Mouse (Mus musculus) gastrocnemius, postnatal 25 days (tissue): ENCODE results near the gene Ccdc124. TPM values are rescaled to one million over a fixed set of nuclear protein-coding genes. Genes with fewer than 3 reads are reported as not detected.

ENCODE experiments used
- DNase-seq: peaks from one replicate; pipeline ENCODE4 v3.0.0; 2022
- total RNA-seq, 2 experiments: library from RNA; stranded (reverse); gene quantifications; 1 replicate in 1 of 2; 2 replicates in 1 of 2; pipeline ENCODE4 v1.2.3; 2021

Gene Ccdc124
- total RNA-seq, 2 experiments from 2014 or later = 58.3 to 58.8 TPM

DNA sequence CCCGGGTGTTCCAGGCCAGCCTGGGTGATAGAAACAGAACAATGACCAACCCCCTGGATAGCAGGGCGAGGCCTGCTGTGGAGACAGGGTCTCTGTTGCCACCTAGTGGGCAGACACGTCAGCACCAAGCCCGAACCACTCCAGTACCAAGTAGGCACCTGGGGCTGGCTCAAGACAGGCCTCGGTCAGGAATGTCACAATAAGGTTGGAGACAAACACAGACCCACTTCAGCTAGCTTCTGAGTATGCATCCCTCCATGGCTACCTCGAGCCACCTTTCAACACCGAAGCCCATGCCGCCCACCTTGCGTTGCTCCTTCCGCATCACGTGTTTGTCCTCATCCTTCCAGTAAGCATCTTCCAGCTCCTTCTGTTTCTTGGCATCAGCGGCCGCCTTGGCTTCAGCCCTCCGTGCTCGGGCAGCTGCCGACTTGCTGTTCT, 4.1 kb downstream of the Ccdc124 start:
- peak; percentile 64 for DNase-seq

GRCm38 (mm10) chr8:70869199-70869571, 4.5 kb downstream of the Ccdc124 start:
- no peak for DNase-seq

DNA sequence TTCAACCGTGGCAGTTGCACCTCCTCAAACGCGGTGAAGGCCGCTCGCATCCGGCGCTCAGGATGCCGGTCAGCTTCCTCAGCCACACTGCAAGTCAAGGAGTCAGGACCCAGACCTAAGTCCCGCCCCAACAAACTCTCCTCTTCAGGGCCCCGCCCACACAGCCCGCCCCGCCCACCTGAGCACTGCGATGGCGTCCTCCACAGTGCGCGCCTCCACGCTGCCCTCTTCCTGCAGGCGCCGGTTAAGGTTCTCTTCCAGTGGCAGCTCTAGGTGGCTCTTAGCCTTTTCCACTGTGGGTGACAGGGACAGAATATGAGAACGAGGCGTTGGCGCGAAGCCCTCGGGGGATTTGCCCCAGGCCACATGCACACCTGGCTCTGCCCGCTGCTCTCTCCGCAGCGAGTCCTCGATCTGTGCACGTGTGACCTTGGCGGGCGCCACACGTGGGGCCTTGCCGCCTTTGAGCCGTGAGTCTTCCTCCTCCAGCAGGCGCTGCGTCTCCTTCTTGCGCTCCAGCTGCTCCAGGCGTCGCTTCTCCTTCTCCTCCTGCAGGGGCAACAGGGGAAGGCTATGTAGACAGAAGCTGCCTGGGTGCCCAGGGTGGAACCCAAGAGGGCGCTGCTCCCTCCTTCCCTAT, 5.1 kb downstream of the Ccdc124 start:
- DNase-seq = no peak

DNA sequence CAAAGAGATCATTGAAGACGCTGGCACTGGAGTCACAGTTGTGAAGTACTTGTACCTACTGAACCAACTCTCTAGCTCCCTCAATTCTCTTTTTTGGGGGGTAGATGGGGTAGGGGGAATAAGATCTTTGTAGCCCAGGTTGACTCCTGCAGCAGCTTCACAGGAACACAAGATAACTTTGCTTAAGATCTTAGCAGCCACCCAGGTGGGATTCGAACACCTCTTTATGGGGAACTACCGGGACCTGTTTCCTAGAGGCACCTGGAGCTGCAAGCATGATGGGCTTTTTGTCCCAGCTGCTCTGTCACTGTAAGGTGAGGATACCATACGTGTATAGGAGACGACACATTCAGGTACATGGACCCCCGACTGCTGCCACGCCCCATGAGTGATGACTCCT, 7.2 kb downstream of the Ccdc124 start:
- DNase-seq = no peak

GRCm38 (mm10) chr8:70866001-70866520, 7.7 kb downstream of the Ccdc124 start:
- DNase-seq = no peak

DNA sequence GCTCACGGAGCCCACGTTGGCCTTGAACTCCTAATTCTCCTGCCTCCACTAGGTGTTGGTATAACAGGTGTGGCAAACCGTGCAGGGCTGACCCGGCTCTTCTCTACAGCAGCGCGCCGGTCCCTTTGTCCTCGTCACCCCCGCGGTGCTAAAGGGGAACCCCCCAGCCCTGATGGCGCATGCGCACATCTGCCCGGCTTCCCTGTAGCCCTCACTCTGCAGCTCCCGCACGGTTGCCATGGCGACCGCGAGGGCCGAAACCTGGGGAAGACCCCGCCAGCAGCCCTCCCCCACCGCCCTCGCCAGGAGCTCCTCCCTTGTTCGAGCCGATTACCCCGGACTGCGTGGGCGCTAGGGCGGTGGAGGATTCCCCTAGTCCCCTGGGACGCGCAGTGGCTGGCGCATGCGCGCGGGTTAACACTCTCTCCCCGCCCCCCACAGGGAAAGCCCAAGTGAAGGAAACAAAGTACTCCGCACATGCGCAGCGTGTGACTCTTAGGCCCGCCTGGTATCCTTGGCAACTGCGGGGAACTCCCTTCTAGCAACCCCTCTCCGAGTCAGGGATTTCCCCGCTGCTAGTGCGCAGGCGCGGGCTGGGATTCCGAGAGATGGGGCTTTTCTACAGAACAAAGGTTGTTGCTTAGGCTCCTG, 8.3 kb downstream of the Ccdc124 start:
- DNase-seq = peak; percentile 98

DNA sequence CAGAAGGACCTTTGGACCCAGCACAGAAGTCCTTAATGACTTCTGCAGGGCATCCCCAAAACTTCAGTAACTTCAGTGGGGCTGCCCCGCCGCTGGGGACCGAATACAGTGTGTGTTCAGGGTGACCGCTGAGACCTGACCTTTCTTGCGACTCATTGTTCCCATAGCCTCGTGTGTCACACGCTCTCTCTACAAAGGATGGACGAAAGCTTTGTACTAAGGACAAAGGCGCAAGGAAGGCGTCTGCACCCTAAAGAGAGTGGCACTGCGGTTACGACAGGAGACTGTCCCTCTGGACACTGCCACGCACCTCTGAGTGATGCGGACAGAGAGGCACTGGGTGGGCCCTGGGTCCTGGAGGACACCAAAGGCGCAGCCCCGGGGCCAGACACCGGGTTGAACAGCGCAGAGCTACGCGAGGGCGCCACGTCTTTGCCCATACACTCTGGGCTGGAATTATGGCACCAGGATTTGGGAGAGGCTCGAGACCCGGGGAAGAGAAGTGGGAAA, 9.0 kb downstream of the Ccdc124 start:
- no peak for DNase-seq

DNA sequence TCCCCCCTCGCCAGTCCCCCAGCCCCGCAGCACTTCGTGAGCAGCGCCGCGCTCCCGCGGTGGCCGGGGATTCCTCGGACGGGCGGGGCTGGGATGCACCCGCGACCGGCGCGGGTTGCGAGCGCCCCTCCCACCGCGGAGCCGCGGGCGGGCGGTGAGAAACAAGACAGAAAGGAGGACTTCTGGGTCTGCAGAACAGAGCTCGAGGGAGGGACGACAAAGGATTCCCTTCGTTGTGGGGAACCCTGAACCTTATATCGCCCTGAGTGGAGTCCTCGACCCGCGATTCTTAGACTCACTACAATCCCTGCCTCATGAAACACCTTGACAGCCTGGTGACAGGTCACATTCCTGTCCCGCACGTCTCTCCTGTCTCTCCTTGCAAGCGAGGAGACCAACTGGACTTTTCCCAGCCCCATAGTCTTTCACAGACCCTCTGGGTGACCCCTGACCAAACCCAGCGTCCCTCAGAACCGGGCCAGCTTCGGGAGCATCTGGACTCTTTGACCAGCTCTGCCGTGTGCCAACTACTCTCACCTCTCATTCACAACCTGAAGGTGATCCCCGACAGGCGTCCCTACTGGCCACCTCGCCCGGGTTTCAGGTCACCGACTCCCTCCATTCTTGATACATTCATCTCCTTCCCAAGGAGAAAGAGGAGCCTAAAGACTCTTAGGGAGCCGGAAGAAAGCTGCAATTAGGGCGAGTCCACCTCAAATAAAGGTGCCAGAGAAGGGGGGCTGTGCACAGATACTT, 9.6 kb downstream of the Ccdc124 start:
- DNase-seq = no peak

DNA sequence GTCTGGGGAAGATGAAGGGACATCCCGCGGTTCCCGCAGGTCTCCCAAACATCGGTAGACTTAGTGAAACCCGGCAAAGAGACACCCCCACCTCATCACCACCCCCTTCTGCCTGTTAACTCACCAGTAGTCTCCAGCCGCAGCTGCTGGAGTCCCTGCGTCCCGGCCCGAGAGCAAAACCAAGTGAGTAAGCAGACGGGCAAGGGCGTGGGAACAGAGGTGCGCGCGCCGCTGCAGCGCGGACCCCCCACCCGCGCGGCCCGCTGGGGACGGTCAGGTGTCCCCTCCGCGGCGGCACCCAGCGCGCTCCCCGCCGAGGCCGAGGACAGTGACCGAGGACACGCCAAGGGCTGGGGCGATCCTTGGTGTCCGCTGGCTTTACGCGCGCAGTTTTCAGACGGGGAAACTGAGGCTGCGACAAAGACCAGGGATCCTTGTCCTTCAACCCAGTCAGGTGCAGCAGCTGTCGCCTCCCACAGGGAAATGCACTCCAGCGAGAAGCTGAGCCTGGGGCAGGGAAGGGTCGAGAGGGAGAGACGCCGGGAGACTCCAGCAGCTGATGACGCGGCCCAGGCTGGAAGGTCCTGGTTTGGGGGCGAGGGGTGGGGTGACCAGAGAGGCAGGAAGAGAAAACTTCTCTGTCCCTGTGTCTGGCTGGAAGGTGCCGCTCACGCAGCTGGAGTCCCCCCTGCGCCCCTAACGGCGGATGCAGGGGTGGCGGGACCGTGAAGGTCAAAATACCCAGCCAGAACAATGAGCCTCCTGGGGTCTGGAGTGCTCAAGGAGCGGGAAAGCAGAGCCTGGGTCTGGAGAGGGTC, 10.7 kb downstream of the Ccdc124 start, which contains the start of gene Kcnn1:
Kcnn1 (minus strand) TSS at position 435 of the 818 bp plus-strand sequence.
- no peak for DNase-seq

GRCm38 (mm10) chr8:70857516-70857915, 16.2 kb downstream of the Ccdc124 start:
- no peak for DNase-seq

DNA sequence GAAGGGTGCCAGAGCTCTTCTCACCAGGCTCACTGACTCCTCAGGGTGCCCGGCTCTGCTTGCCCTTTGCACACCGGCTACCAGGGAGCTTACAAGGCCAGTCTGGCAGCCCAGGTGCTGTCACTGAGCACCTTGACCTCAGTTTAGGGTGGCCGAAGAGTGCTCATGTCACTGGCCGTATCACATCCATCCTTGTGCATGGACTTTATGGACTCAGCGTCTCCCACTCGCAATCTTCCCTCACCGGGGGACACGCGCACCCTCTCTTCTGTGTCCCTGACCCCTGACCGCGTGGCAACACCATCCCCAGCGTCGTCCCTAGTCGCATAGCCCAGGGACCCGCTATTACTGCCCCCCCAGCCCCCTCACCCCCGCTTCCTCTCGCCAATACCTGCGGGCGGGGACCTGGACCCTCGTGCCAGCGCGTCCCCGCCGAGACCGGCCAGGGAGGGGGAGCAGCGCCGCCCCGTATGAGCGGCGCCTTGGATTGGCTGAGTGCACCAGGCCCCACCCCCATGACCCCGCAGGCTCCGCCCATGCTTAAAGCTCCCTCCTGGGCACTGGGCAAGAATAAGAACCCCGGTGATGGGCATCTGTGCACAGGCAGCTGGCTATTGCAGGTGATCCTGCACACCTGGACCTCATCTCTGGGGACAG, 17.1 kb downstream of the Ccdc124 start:
- DNase-seq = peak; percentile 79

GRCm38 (mm10) chr8:70856028-70856427, 17.7 kb downstream of the Ccdc124 start:
- no peak for DNase-seq

- DNase-seq = no peak
Observed at GRCm38 (mm10) chr8:70853863-70854262, 19.9 kb downstream of the Ccdc124 start.

GRCm38 (mm10) chr8:70852595-70853231, 21.0 kb downstream of the Ccdc124 start:
- no peak for DNase-seq

GRCm38 (mm10) chr8:70851837-70852236, 21.9 kb downstream of the Ccdc124 start:
- no peak for DNase-seq

DNA sequence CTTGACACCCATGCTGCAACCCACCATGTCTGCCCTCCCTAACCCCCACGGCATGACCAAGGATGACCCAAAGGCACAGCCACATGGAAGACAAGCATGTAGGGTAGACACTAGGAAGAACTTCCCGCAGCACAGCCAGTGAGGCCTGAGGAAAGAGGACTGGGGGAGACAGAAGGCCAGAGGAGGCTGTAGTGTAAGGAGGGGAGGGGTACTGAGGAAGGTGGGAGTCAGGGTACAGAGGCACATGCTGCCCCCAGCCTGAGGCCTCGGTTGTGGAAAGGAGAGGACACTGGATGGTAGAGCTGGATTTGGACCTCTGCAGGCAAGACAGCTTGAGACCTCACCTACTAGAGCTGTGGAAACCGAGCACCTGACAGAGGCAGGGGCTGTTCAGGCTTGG, 22.8 kb downstream of the Ccdc124 start:
- no peak for DNase-seq

GRCm38 (mm10) chr8:70850132-70850845, 23.4 kb downstream of the Ccdc124 start:
- no peak for DNase-seq

DNA sequence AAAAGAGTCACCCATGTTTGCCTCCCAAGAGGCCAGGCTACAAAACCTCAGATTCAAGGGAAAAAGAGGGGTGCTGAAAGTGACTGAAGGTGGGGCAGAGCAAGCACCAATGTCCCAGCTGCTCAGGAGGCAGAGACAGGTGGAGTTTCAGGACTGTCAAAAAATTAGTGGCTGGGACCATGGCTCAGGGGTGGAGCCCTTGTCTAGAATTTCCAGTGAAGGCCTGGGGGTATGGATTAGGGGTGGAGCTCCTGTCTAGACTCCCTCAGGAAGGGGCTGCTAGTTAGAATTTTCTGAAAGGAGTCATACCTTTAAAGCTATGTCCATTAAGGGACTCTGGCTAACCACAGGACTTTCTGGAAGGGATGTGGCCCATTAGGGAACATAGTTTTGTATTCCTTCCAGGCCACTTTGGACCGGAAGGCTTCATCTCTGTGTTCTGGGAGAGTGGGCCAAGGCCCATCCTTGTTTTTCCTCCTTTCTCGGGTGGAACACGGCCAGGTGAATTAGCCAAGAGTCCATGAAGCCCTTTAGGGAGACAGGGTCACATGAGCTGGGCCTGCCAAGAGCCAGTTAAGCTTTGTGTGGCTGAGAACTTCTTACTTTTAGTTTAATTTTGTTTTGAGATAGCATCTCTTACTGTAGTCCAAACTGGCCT, 24.3 kb downstream of the Ccdc124 start:
- DNase-seq = peak; percentile 75

- no peak for DNase-seq
Observed at GRCm38 (mm10) chr8:70846371-70847154, 27.2 kb downstream of the Ccdc124 start.
